Mouse (Mus musculus): ENCODE measurements around the gene Olfr70.

- TF ChIP-seq CTCF (IDR thresholded peaks at IDR 0.05; ENCODE audit: borderline replicate concordance, insufficient read depth, low read depth, low read length), result no peak
- no peak for TF ChIP-seq POLR2A (IDR thresholded peaks at IDR 0.05; ENCODE audit: borderline replicate concordance, insufficient read depth, low read length)
Measured at GRCm38 (mm10) chr4:43726995-43727394, 26.4 kb upstream of the Olfr70 start, which contains the start of gene Hrct1.

All from cerebellum, adult 2 months (tissue).